Mouse (Mus musculus): ENCODE results near the gene Trp53rkb.

DNA sequence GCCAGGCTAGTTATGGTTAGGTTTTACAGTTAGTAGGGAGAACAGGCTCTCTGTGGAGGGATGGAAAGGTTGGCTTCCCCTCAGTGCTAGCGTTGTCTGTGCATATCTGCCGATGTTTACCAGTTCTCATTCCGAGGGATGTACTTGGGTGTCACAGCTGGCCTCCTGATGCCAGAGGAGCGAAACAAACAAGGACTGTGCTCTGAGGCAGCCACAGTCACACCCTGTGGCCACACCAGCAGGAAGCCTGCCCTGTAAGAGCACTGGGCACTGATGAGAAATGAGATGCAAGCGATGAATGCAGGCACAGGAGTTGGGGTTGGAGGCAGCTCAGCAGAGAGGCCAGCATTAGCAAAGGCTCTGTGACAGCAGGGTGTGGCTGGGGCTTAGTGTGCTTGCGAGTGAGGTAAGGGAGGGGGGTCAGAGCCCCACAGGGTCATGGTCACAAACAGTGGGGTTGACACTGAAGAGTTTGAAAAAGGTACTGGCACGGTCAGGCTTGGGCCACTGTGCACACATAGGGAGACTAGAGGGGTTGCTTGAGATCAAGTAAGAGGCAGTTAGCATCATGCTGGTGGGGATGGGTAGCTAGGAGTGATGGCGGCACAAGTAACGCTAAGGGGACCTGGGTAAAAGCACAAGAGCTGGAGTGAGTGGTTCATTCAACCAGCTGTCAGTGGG lies 26.3 kb downstream of the Trp53rkb start:
- TF ChIP-seq POLR2A (IDR thresholded peaks at IDR 0.05; ENCODE audit: extremely low read depth, insufficient read depth, low read length) (no peak), CTCF (IDR thresholded peaks at IDR 0.05; ENCODE audit: low read depth, low read length) (no peak)
